Mouse (Mus musculus) midbrain, embryonic 16.5 days (tissue): ENCODE data around the gene Jsrp1. TPM values are rescaled to one million over a fixed set of nuclear protein-coding genes. Genes with fewer than 3 reads are reported as not detected.

Source experiments
- ATAC-seq: fragments of 200-750 bp; cut with Nextera tagmentation; 2 replicates; pipeline ENCODE4 v1.8.0; 2017; ENCODE audit warnings: moderate TSS enrichment
- H3K27ac ChIP-seq: fragments of 300-500 bp; sonication (generic); 2 replicates; pipeline ENCODE4 v1.5.1; 2014; ENCODE audit warnings: mild to moderate bottlenecking, low read length, mixed read lengths
- H3K27me3 ChIP-seq: fragments of 300-500 bp; sonication (generic); 2 replicates; pipeline ENCODE4 v1.6.1; 2014; ENCODE audit warnings: low read depth, low read length, mixed read lengths; ENCODE audit not compliant: control insufficient read depth, insufficient read depth
- H3K36me3 ChIP-seq: fragments of 300-500 bp; sonication (generic); 2 replicates; pipeline ENCODE4 v1.6.1; 2014; ENCODE audit warnings: mild to moderate bottlenecking, low read length, moderate library complexity, mixed read lengths; ENCODE audit not compliant: control insufficient read depth, insufficient read depth
- H3K4me1 ChIP-seq: fragments of 300-500 bp; sonication (generic); 2 replicates; pipeline ENCODE4 v1.6.1; 2014; ENCODE audit warnings: mild to moderate bottlenecking, low read length, mixed read lengths; ENCODE audit not compliant: control insufficient read depth, insufficient read depth
- H3K4me2 ChIP-seq: fragments of 300-500 bp; sonication (generic); 2 replicates; pipeline ENCODE4 v1.6.1; 2014; ENCODE audit warnings: mild to moderate bottlenecking, low read length, mixed read lengths
- H3K4me3 ChIP-seq: fragments of 300-500 bp; sonication (generic); 2 replicates; pipeline ENCODE4 v1.5.1; 2014; ENCODE audit warnings: low read depth, mild to moderate bottlenecking, low read length, moderate library complexity, mixed read lengths
- H3K9ac ChIP-seq: fragments of 300-500 bp; sonication (generic); 2 replicates; pipeline ENCODE4 v1.6.1; 2014; ENCODE audit warnings: low read depth, low read length, mixed read lengths
- H3K9me3 ChIP-seq: fragments of 300-500 bp; sonication (generic); replicated peaks from 2 replicates; pipeline ENCODE4 v1.6.1; 2014; ENCODE audit warnings: mild to moderate bottlenecking, low read length, mixed read lengths; ENCODE audit not compliant: control insufficient read depth, poor library complexity, severe bottlenecking
- WGBS: fragments of 180-500 bp; shearing (Covaris S2); extraction: QIAGEN DNeasy Blood & Tissue Kit; methylation state at CpG from one replicate; pipeline ENCODE4 v1.1.7; 2014; 5-methylcytosine and 5-hydroxymethylcytosine counted together
- polyA plus RNA-seq: library from polyadenylated mRNA; unstranded; fragments of >200 nt; fragmentation: Nextera tagmentation; extraction: Ambion mirVana; gene quantifications from 2 replicates; pipeline ENCODE4 v1.2.1, GENCODE M21; 2015

Gene Jsrp1
- polyA plus RNA-seq, 1 experiment from 2014 or later: 0.39 TPM

- Histone ChIP-seq H3K9ac (peak overlapping the region; percentile 85), H3K27ac (no peak overlapping the region), H3K4me3 (peak overlapping the region; percentile 9; the same call in 1 of the 2 replicates), H3K4me2 (peak overlapping the region; percentile 97), H3K36me3 (peaks cover 13% of the 10 kb centered on the region; the same call in 1 of the 2 replicates), H3K27me3 (peaks cover 18% of the 10 kb centered on the region), H3K9me3 (no peaks in the 10 kb centered on the region), H3K4me1 (peaks cover 27% of the 10 kb centered on the region)
- 14% methylated on average over 40 of the region's 40 CpGs for WGBS
- no peak for ATAC-seq
These were observed 5.0 kb downstream of the Jsrp1 start for GRCm38 (mm10) chr10:80808099-80808984.

- Histone ChIP-seq H3K4me1 (peaks cover 27% of the 10 kb centered on the region), H3K4me2 (peak overlapping the region; percentile 97), H3K9me3 (no peaks in the 10 kb centered on the region), H3K9ac (peak overlapping the region; percentile 85), H3K27me3 (peaks cover 17% of the 10 kb centered on the region), H3K36me3 (peaks cover 25% of the 10 kb centered on the region), H3K4me3 (peak overlapping the region; percentile 52), H3K27ac (peak overlapping the region; percentile 85)
- under 1% methylated on average over 58 of the region's 58 CpGs for WGBS
- peak; percentile 87 for ATAC-seq
These were observed 6.2 kb downstream of the Jsrp1 start for GRCm38 (mm10) chr10:80807057-80807627.

- peak; percentile 34 for ATAC-seq
- peak overlapping the region; percentile 85 for H3K27ac ChIP-seq
- H3K4me1 ChIP-seq: peaks cover 27% of the 10 kb centered on the region
- H3K9me3 ChIP-seq: no peaks in the 10 kb centered on the region
- 38% methylated on average over 34 of the region's 34 CpGs for WGBS
- H3K4me3 ChIP-seq: peak overlapping the region; percentile 52
- peak overlapping the region; percentile 85 for H3K9ac ChIP-seq
- H3K36me3 ChIP-seq: peaks cover 25% of the 10 kb centered on the region
- H3K27me3 ChIP-seq: peaks cover 17% of the 10 kb centered on the region
- peak overlapping the region; percentile 97 for H3K4me2 ChIP-seq
These were observed 6.8 kb downstream of the Jsrp1 start for GRCm38 (mm10) chr10:80806341-80807056.

GRCm38 (mm10) chr10:80805925-80806324 lies 7.4 kb downstream of the Jsrp1 start:
- H3K27ac ChIP-seq: no peak overlapping the region
- peak; percentile 32 for ATAC-seq
- H3K36me3 ChIP-seq: peaks cover 25% of the 10 kb centered on the region
- H3K27me3 ChIP-seq: peaks cover 17% of the 10 kb centered on the region
- H3K4me2 ChIP-seq: no peak overlapping the region
- no peak overlapping the region for H3K4me3 ChIP-seq
- peaks cover 27% of the 10 kb centered on the region for H3K4me1 ChIP-seq
- 5% methylated on average over 3 of the region's 3 CpGs for WGBS
- peak overlapping the region; percentile 85; the same call in 1 of the 2 replicates for H3K9ac ChIP-seq
- no peaks in the 10 kb centered on the region for H3K9me3 ChIP-seq

GRCm38 (mm10) chr10:80805322-80805721 lies 8.0 kb downstream of the Jsrp1 start:
- peaks cover 25% of the 10 kb centered on the region for H3K36me3 ChIP-seq
- no peak for ATAC-seq

GRCm38 (mm10) chr10:80804916-80805315 lies 8.4 kb downstream of the Jsrp1 start, which contains the start of gene Amh:
Gene Amh (plus strand): TSS chr10:80805243.
- Histone ChIP-seq H3K4me3 (no peak within 1 kb of the TSS), H3K9ac (no peak within 1 kb of the TSS), H3K36me3 (peaks cover 25% of the 10 kb centered on the region)

More at GRCm38 (mm10) chr10:80805322-80805721, 8.0 kb downstream of the Jsrp1 start:
- Histone ChIP-seq H3K9me3 (no peaks in the 10 kb centered on the region), H3K9ac (no peak overlapping the region), H3K27ac (no peak overlapping the region), H3K4me1 (peaks cover 27% of the 10 kb centered on the region), H3K4me3 (no peak overlapping the region), H3K4me2 (no peak overlapping the region), H3K27me3 (peaks cover 17% of the 10 kb centered on the region)
- 71% methylated on average over 5 of the region's 5 CpGs for WGBS

GRCm38 (mm10) chr10:80804340-80804739 lies 9.0 kb downstream of the Jsrp1 start:
- WGBS: 85% methylated on average over 2 of the region's 2 CpGs
- peaks cover 25% of the 10 kb centered on the region for H3K36me3 ChIP-seq
- H3K9ac ChIP-seq: no peak overlapping the region
- H3K27me3 ChIP-seq: peaks cover 8% of the 10 kb centered on the region
- ATAC-seq: no peak
- H3K4me1 ChIP-seq: peaks cover 36% of the 10 kb centered on the region
- H3K4me3 ChIP-seq: no peak overlapping the region
- H3K27ac ChIP-seq: no peak overlapping the region
- no peaks in the 10 kb centered on the region for H3K9me3 ChIP-seq
- H3K4me2 ChIP-seq: no peak overlapping the region

More at GRCm38 (mm10) chr10:80804916-80805315, 8.4 kb downstream of the Jsrp1 start, which contains the start of gene Amh:
- Histone ChIP-seq H3K9me3 (no peaks in the 10 kb centered on the region), H3K4me1 (peaks cover 31% of the 10 kb centered on the region), H3K27ac (no peak within 1 kb of the TSS), H3K27me3 (peaks cover 14% of the 10 kb centered on the region), H3K4me2 (no peak within 1 kb of the TSS)
- 62% methylated on average over 6 of the region's 6 CpGs for WGBS
- no peak for ATAC-seq

GRCm38 (mm10) chr10:80802996-80803395 lies 10.3 kb downstream of the Jsrp1 start:
- H3K4me3 ChIP-seq: no peak overlapping the region
- H3K4me2 ChIP-seq: no peak overlapping the region
- H3K9ac ChIP-seq: no peak overlapping the region
- H3K9me3 ChIP-seq: no peaks in the 10 kb centered on the region
- H3K4me1 ChIP-seq: peaks cover 27% of the 10 kb centered on the region
- H3K36me3 ChIP-seq: peaks cover 25% of the 10 kb centered on the region
- H3K27ac ChIP-seq: no peak overlapping the region
- WGBS: 91% methylated on average over 3 of the region's 3 CpGs
- H3K27me3 ChIP-seq: no peaks in the 10 kb centered on the region
- ATAC-seq: no peak
